Mouse (Mus musculus): ENCODE data around the gene 5730522E02Rik. TPM values are rescaled to one million over a fixed set of nuclear protein-coding genes. Genes with fewer than 3 reads are reported as not detected.
A peak's percentile ranks its signal among the peaks of the same experiment; 100 is the strongest.

5730522E02Rik gene
- polyA plus RNA-seq, 1 experiment from 2014 or later = 13.5 TPM

DNA sequence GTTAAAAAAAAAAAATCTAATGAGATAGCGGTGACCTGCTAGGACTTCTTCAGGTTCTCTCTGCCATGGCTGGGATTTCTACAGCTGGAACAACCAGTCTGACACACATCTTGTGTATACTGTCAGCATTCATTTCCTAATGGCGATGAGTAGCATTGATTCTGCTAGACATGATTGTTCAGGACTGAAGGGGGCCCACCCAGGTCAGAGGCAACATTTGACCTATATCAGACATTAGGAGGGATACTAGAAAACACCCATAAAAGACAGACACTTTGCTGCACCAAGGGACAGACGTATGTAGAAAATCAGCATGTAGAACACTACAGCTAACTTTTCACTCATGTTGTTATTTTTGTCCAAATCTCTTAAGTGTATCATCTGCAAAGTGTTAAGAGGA, 507.8 kb downstream of the 5730522E02Rik start:
- no peak overlapping the region for H3K4me3 ChIP-seq (replicated peaks; ENCODE audit: low read length)
- ATAC-seq (ENCODE audit: low FRiP score) (no peak), DNase-seq (ENCODE audit: low spot score) (no peak)
- no peak overlapping the region for H3K4me2 ChIP-seq (replicated peaks)
- no peaks in the 10 kb centered on the region for H3K27me3 ChIP-seq (ENCODE audit: control insufficient read depth, insufficient read depth, low read length)
- H3K4me1 ChIP-seq (replicated peaks; ENCODE audit: control insufficient read depth, insufficient read depth, low read length) = peaks cover 9% of the 10 kb centered on the region; the same call in 1 of the 2 replicates
- no peaks in the 10 kb centered on the region for H3K36me3 ChIP-seq (replicated peaks; ENCODE audit: control insufficient read depth, insufficient read depth)
- no peak overlapping the region for H3K27ac ChIP-seq
- no peaks in the 10 kb centered on the region for H3K9me3 ChIP-seq (ENCODE audit: control insufficient read depth, low read length)
- H3K9ac ChIP-seq = no peak overlapping the region
- WGBS = 85% methylated on average over 3 of the region's 3 CpGs

GRCm38 (mm10) chr11:25697508-25698193, 512.9 kb downstream of the 5730522E02Rik start:
- Histone ChIP-seq H3K4me3 (replicated peaks; ENCODE audit: low read length) (no peak overlapping the region), H3K9ac (peak overlapping the region; percentile 45), H3K4me1 (replicated peaks; ENCODE audit: control insufficient read depth, insufficient read depth, low read length) (peaks cover 12% of the 10 kb centered on the region; the same call in 1 of the 2 replicates), H3K4me2 (replicated peaks) (peak overlapping the region; percentile 35), H3K9me3 (ENCODE audit: control insufficient read depth, low read length) (no peaks in the 10 kb centered on the region), H3K36me3 (replicated peaks; ENCODE audit: control insufficient read depth, insufficient read depth) (no peaks in the 10 kb centered on the region), H3K27me3 (ENCODE audit: control insufficient read depth, insufficient read depth, low read length) (no peaks in the 10 kb centered on the region), H3K27ac (peak overlapping the region; percentile 83)
- 12% methylated on average over 6 of the region's 6 CpGs for WGBS
- peak; percentile 83 for ATAC-seq (ENCODE audit: low FRiP score)
- peak; percentile 66 for DNase-seq (ENCODE audit: low spot score)

- Histone ChIP-seq H3K27ac (peak overlapping the region; percentile 2), H3K4me1 (replicated peaks; ENCODE audit: control insufficient read depth, insufficient read depth, low read length) (peaks cover 12% of the 10 kb centered on the region; the same call in 1 of the 2 replicates), H3K9me3 (ENCODE audit: control insufficient read depth, low read length) (no peaks in the 10 kb centered on the region), H3K36me3 (replicated peaks; ENCODE audit: control insufficient read depth, insufficient read depth) (no peaks in the 10 kb centered on the region), H3K27me3 (ENCODE audit: control insufficient read depth, insufficient read depth, low read length) (no peaks in the 10 kb centered on the region), H3K4me3 (replicated peaks; ENCODE audit: low read length) (no peak overlapping the region), H3K9ac (no peak overlapping the region), H3K4me2 (replicated peaks) (no peak overlapping the region)
- WGBS = 17% methylated on average over 5 of the region's 5 CpGs
- DNase-seq (ENCODE audit: low spot score) (no peak), ATAC-seq (ENCODE audit: low FRiP score) (0 out of 2 replicates have a peak, but pooled peaks have one; percentile 35)
Observed at GRCm38 (mm10) chr11:25696168-25696567, 514.4 kb downstream of the 5730522E02Rik start.

DNA sequence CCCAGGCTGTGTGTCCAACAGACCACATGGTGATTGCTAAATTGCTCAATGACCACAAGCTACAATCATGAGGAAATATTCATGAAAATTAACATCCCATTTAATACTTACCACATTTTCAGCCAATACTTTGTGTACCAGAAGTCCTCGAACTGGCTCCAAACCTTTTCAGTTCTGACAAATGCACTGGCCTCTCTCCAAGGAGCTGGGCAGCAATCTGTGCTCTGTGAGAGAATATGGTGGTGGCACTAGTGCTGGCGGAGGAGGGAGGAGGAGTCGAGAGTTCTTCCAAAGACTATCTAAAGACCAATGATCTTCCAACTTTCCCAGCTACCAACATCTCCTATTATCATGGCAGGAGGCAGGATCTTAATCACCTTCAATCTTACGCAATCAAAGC, 525.8 kb downstream of the 5730522E02Rik start:
- Histone ChIP-seq H3K9me3 (ENCODE audit: control insufficient read depth, low read length) (no peaks in the 10 kb centered on the region), H3K4me1 (replicated peaks; ENCODE audit: control insufficient read depth, insufficient read depth, low read length) (no peaks in the 10 kb centered on the region), H3K9ac (no peak overlapping the region), H3K27me3 (ENCODE audit: control insufficient read depth, insufficient read depth, low read length) (no peaks in the 10 kb centered on the region), H3K36me3 (replicated peaks; ENCODE audit: control insufficient read depth, insufficient read depth) (no peaks in the 10 kb centered on the region), H3K4me3 (replicated peaks; ENCODE audit: low read length) (no peak overlapping the region), H3K27ac (no peak overlapping the region), H3K4me2 (replicated peaks) (no peak overlapping the region)
- ATAC-seq (ENCODE audit: low FRiP score) (no peak), DNase-seq (ENCODE audit: low spot score) (no peak)
- WGBS = 89% methylated on average over 4 of the region's 4 CpGs

- WGBS = 85% methylated on average over 1 of the region's 1 CpGs
- no peaks in the 10 kb centered on the region for H3K27me3 ChIP-seq (ENCODE audit: control insufficient read depth, insufficient read depth, low read length)
Observed at GRCm38 (mm10) chr11:25679856-25680255, 530.7 kb downstream of the 5730522E02Rik start.

GRCm38 (mm10) chr11:25674194-25674593, 536.4 kb downstream of the 5730522E02Rik start:
- DNase-seq (ENCODE audit: low spot score) (no peak), ATAC-seq (ENCODE audit: low FRiP score) (no peak)
- Histone ChIP-seq H3K4me1 (replicated peaks; ENCODE audit: control insufficient read depth, insufficient read depth, low read length) (no peaks in the 10 kb centered on the region), H3K9me3 (ENCODE audit: control insufficient read depth, low read length) (no peaks in the 10 kb centered on the region), H3K27me3 (ENCODE audit: control insufficient read depth, insufficient read depth, low read length) (no peaks in the 10 kb centered on the region), H3K36me3 (replicated peaks; ENCODE audit: control insufficient read depth, insufficient read depth) (no peaks in the 10 kb centered on the region), H3K9ac (no peak overlapping the region), H3K27ac (no peak overlapping the region), H3K4me3 (replicated peaks; ENCODE audit: low read length) (no peak overlapping the region), H3K4me2 (replicated peaks) (no peak overlapping the region)
- WGBS = 86% methylated on average over 3 of the region's 3 CpGs

More at GRCm38 (mm10) chr11:25679856-25680255, 530.7 kb downstream of the 5730522E02Rik start:
- DNase-seq (ENCODE audit: low spot score) = no peak
- Histone ChIP-seq H3K36me3 (replicated peaks; ENCODE audit: control insufficient read depth, insufficient read depth) (no peaks in the 10 kb centered on the region), H3K4me1 (replicated peaks; ENCODE audit: control insufficient read depth, insufficient read depth, low read length) (no peaks in the 10 kb centered on the region), H3K9ac (no peak overlapping the region), H3K27ac (no peak overlapping the region), H3K4me2 (replicated peaks) (no peak overlapping the region), H3K4me3 (replicated peaks; ENCODE audit: low read length) (no peak overlapping the region), H3K9me3 (ENCODE audit: control insufficient read depth, low read length) (no peaks in the 10 kb centered on the region)
- ATAC-seq (ENCODE audit: low FRiP score) = no peak

- no peak for ATAC-seq (ENCODE audit: low FRiP score)
- no peaks in the 10 kb centered on the region for H3K9me3 ChIP-seq (ENCODE audit: control insufficient read depth, low read length)
- 68% methylated on average over 4 of the region's 4 CpGs for WGBS
Observed at GRCm38 (mm10) chr11:25670018-25670417, 540.5 kb downstream of the 5730522E02Rik start.

GRCm38 (mm10) chr11:25664562-25665104, 545.9 kb downstream of the 5730522E02Rik start:
- H3K36me3 ChIP-seq (replicated peaks; ENCODE audit: control insufficient read depth, insufficient read depth) = no peaks in the 10 kb centered on the region
- no peak for ATAC-seq (ENCODE audit: low FRiP score)
- H3K9ac ChIP-seq = no peak overlapping the region
- no peaks in the 10 kb centered on the region for H3K27me3 ChIP-seq (ENCODE audit: control insufficient read depth, insufficient read depth, low read length)
- no peak for DNase-seq (ENCODE audit: low spot score)
- no peak overlapping the region for H3K4me2 ChIP-seq (replicated peaks)
- no peaks in the 10 kb centered on the region for H3K9me3 ChIP-seq (ENCODE audit: control insufficient read depth, low read length)
- 0 out of 2 replicates have a peak, but pooled peaks cover 4% of the 10 kb centered on the region for H3K4me1 ChIP-seq (replicated peaks; ENCODE audit: control insufficient read depth, insufficient read depth, low read length)
- H3K4me3 ChIP-seq (replicated peaks; ENCODE audit: low read length) = no peak overlapping the region
- H3K27ac ChIP-seq = no peak overlapping the region
- WGBS = 57% methylated on average over 3 of the region's 3 CpGs

More at GRCm38 (mm10) chr11:25670018-25670417, 540.5 kb downstream of the 5730522E02Rik start:
- H3K27ac ChIP-seq = no peak overlapping the region
- H3K9ac ChIP-seq = no peak overlapping the region
- no peaks in the 10 kb centered on the region for H3K4me1 ChIP-seq (replicated peaks; ENCODE audit: control insufficient read depth, insufficient read depth, low read length)
- DNase-seq (ENCODE audit: low spot score) = no peak
- no peaks in the 10 kb centered on the region for H3K27me3 ChIP-seq (ENCODE audit: control insufficient read depth, insufficient read depth, low read length)
- no peak overlapping the region for H3K4me3 ChIP-seq (replicated peaks; ENCODE audit: low read length)
- H3K36me3 ChIP-seq (replicated peaks; ENCODE audit: control insufficient read depth, insufficient read depth) = no peaks in the 10 kb centered on the region
- no peak overlapping the region for H3K4me2 ChIP-seq (replicated peaks)

DNA sequence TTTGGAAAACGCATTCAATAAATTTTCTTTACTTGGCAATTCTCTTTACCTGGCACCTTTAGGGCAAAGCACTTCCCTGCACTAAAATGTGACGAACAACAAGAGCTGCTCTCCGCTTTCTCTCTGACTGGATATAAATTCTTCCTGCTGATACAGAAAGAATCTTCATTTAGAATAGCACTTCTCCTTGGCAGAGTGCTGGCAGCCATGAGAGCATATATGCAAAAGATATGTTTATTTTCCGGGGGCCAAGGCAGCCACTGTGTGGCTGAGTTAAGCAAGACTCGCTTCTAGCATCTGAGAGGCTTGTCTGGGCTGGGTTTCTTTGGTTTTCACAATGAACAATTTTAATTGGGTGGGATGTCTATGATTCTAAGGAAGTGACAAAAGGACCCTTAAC, 564.3 kb downstream of the 5730522E02Rik start:
- Histone ChIP-seq H3K9me3 (ENCODE audit: control insufficient read depth, low read length) (no peaks in the 10 kb centered on the region), H3K27ac (no peak overlapping the region), H3K4me3 (replicated peaks; ENCODE audit: low read length) (no peak overlapping the region), H3K36me3 (replicated peaks; ENCODE audit: control insufficient read depth, insufficient read depth) (no peaks in the 10 kb centered on the region), H3K9ac (no peak overlapping the region), H3K27me3 (ENCODE audit: control insufficient read depth, insufficient read depth, low read length) (no peaks in the 10 kb centered on the region), H3K4me1 (replicated peaks; ENCODE audit: control insufficient read depth, insufficient read depth, low read length) (peaks cover 10% of the 10 kb centered on the region), H3K4me2 (replicated peaks) (no peak overlapping the region)
- ATAC-seq (ENCODE audit: low FRiP score) = no peak
- DNase-seq (ENCODE audit: low spot score) = no peak
- WGBS = 77% methylated on average over 5 of the region's 5 CpGs
